Mouse (Mus musculus) fat pad, adult 2 months (tissue): Measurements from ENCODE around the gene Ankrd55.

Source experiments
- DNase-seq: peaks from one replicate; pipeline ENCODE4 v3.0.0-alpha.2; 2011; ENCODE audit warnings: low read depth, low spot score; ENCODE audit errors: extremely low read depth

The Ankrd55 gene

GRCm38 (mm10) chr13:112342971-112343627 is 54.8 kb downstream of the Ankrd55 start:
- DNase-seq = no peak

GRCm38 (mm10) chr13:112343628-112344009 is 55.4 kb downstream of the Ankrd55 start:
- DNase-seq = no peak

- DNase-seq = no peak
Observed at GRCm38 (mm10) chr13:112344270-112344864, 56.1 kb downstream of the Ankrd55 start.

GRCm38 (mm10) chr13:112345542-112345941 is 57.3 kb downstream of the Ankrd55 start:
- DNase-seq = no peak

GRCm38 (mm10) chr13:112346031-112346430 is 57.8 kb downstream of the Ankrd55 start:
- no peak for DNase-seq

- no peak for DNase-seq
Observed at GRCm38 (mm10) chr13:112346659-112347142, 58.5 kb downstream of the Ankrd55 start.

- no peak for DNase-seq
Observed at GRCm38 (mm10) chr13:112348250-112348649, 60.0 kb downstream of the Ankrd55 start.

GRCm38 (mm10) chr13:112348896-112349484 is 60.7 kb downstream of the Ankrd55 start:
- DNase-seq = no peak

GRCm38 (mm10) chr13:112349500-112349899 is 61.2 kb downstream of the Ankrd55 start:
- DNase-seq = no peak

- DNase-seq = no peak
Observed at GRCm38 (mm10) chr13:112351943-112352342, 63.7 kb downstream of the Ankrd55 start.

GRCm38 (mm10) chr13:112354109-112354867 is 66.0 kb downstream of the Ankrd55 start:
- DNase-seq = no peak

GRCm38 (mm10) chr13:112354958-112355357 is 66.7 kb downstream of the Ankrd55 start:
- DNase-seq = no peak

- DNase-seq = no peak
Observed at GRCm38 (mm10) chr13:112355794-112356486, 67.7 kb downstream of the Ankrd55 start.

- no peak for DNase-seq
Observed at GRCm38 (mm10) chr13:112361575-112361974, 73.3 kb downstream of the Ankrd55 start.

- no peak for DNase-seq
Observed at GRCm38 (mm10) chr13:112363218-112363617, 75.0 kb downstream of the Ankrd55 start.

- DNase-seq = no peak
Observed at GRCm38 (mm10) chr13:112363746-112364145, 75.5 kb downstream of the Ankrd55 start.

- no peak for DNase-seq
Observed at GRCm38 (mm10) chr13:112364698-112365097, 76.4 kb downstream of the Ankrd55 start.

- no peak for DNase-seq
Observed at GRCm38 (mm10) chr13:112365303-112365702, 77.1 kb downstream of the Ankrd55 start.

- DNase-seq = no peak
Observed at GRCm38 (mm10) chr13:112365762-112366161, 77.5 kb downstream of the Ankrd55 start.

GRCm38 (mm10) chr13:112366321-112367029 is 78.2 kb downstream of the Ankrd55 start:
- no peak for DNase-seq
